Mouse (Mus musculus): ENCODE data around the gene Thsd4. TPM values are rescaled to one million over a fixed set of nuclear protein-coding genes. Genes with fewer than 3 reads are reported as not detected.

The Thsd4 gene
- polyA plus RNA-seq, 1 experiment from 2014 or later = 11.8 TPM

GRCm38 (mm10) chr9:60548182-60548581, 26.3 kb upstream of the Thsd4 start:
- H3K4me1 ChIP-seq (ENCODE audit: control insufficient read depth, insufficient read depth, low read length) = no peaks in the 10 kb centered on the region
- DNase-seq (ENCODE audit: low spot score) = peak; percentile 62
- 32% methylated on average over 4 of the region's 4 CpGs for WGBS

GRCm38 (mm10) chr9:60546169-60546568, 24.3 kb upstream of the Thsd4 start:
- no peak overlapping the region for H3K27ac ChIP-seq (replicated peaks; ENCODE audit: low read depth, low read length)
- no peak overlapping the region for H3K4me2 ChIP-seq (ENCODE audit: low read depth, severe bottlenecking)
- 92% methylated on average over 2 of the region's 2 CpGs for WGBS
- ATAC-seq (ENCODE audit: insufficient number of reproducible peaks, low FRiP score, low TSS enrichment, low read depth) = no peak
- no peaks in the 10 kb centered on the region for H3K9me3 ChIP-seq (ENCODE audit: control insufficient read depth, low read length)
- no peak for DNase-seq (ENCODE audit: low spot score)
- no peaks in the 10 kb centered on the region for H3K27me3 ChIP-seq (ENCODE audit: control insufficient read depth, insufficient read depth, low read length)
- no peaks in the 10 kb centered on the region for H3K36me3 ChIP-seq (ENCODE audit: control insufficient read depth, insufficient read depth, low read length)
- no peaks in the 10 kb centered on the region for H3K4me1 ChIP-seq (ENCODE audit: control insufficient read depth, insufficient read depth, low read length)
- no peak overlapping the region for H3K4me3 ChIP-seq (ENCODE audit: low read depth, low read length)
- no peak overlapping the region for H3K9ac ChIP-seq (ENCODE audit: low read length)

More at GRCm38 (mm10) chr9:60548182-60548581, 26.3 kb upstream of the Thsd4 start:
- Histone ChIP-seq H3K4me3 (ENCODE audit: low read depth, low read length) (no peak overlapping the region), H3K36me3 (ENCODE audit: control insufficient read depth, insufficient read depth, low read length) (no peaks in the 10 kb centered on the region), H3K9ac (ENCODE audit: low read length) (no peak overlapping the region), H3K4me2 (ENCODE audit: low read depth, severe bottlenecking) (no peak overlapping the region), H3K27me3 (ENCODE audit: control insufficient read depth, insufficient read depth, low read length) (no peaks in the 10 kb centered on the region), H3K27ac (replicated peaks; ENCODE audit: low read depth, low read length) (no peak overlapping the region), H3K9me3 (ENCODE audit: control insufficient read depth, low read length) (no peaks in the 10 kb centered on the region)
- no peak for ATAC-seq (ENCODE audit: insufficient number of reproducible peaks, low FRiP score, low TSS enrichment, low read depth)

GRCm38 (mm10) chr9:60545361-60546096, 23.7 kb upstream of the Thsd4 start:
- ATAC-seq (ENCODE audit: insufficient number of reproducible peaks, low FRiP score, low TSS enrichment, low read depth) (no peak), DNase-seq (ENCODE audit: low spot score) (no peak)
- no peak overlapping the region for H3K27ac ChIP-seq (replicated peaks; ENCODE audit: low read depth, low read length)
- H3K27me3 ChIP-seq (ENCODE audit: control insufficient read depth, insufficient read depth, low read length) = no peaks in the 10 kb centered on the region
- no peak overlapping the region for H3K4me2 ChIP-seq (ENCODE audit: low read depth, severe bottlenecking)
- 85% methylated on average over 13 of the region's 13 CpGs for WGBS
- H3K4me1 ChIP-seq (ENCODE audit: control insufficient read depth, insufficient read depth, low read length) = no peaks in the 10 kb centered on the region
- no peaks in the 10 kb centered on the region for H3K9me3 ChIP-seq (ENCODE audit: control insufficient read depth, low read length)
- no peak overlapping the region for H3K9ac ChIP-seq (ENCODE audit: low read length)
- no peak overlapping the region for H3K4me3 ChIP-seq (ENCODE audit: low read depth, low read length)
- H3K36me3 ChIP-seq (ENCODE audit: control insufficient read depth, insufficient read depth, low read length) = no peaks in the 10 kb centered on the region

GRCm38 (mm10) chr9:60543422-60544015, 21.7 kb upstream of the Thsd4 start:
- Histone ChIP-seq H3K4me2 (ENCODE audit: low read depth, severe bottlenecking) (no peak overlapping the region), H3K27ac (replicated peaks; ENCODE audit: low read depth, low read length) (no peak overlapping the region), H3K27me3 (ENCODE audit: control insufficient read depth, insufficient read depth, low read length) (no peaks in the 10 kb centered on the region), H3K4me1 (ENCODE audit: control insufficient read depth, insufficient read depth, low read length) (no peaks in the 10 kb centered on the region), H3K36me3 (ENCODE audit: control insufficient read depth, insufficient read depth, low read length) (no peaks in the 10 kb centered on the region), H3K9me3 (ENCODE audit: control insufficient read depth, low read length) (no peaks in the 10 kb centered on the region), H3K9ac (ENCODE audit: low read length) (no peak overlapping the region), H3K4me3 (ENCODE audit: low read depth, low read length) (no peak overlapping the region)
- 11% methylated on average over 7 of the region's 7 CpGs for WGBS
- ATAC-seq (ENCODE audit: insufficient number of reproducible peaks, low FRiP score, low TSS enrichment, low read depth) (no peak), DNase-seq (ENCODE audit: low spot score) (peak; percentile 43)

GRCm38 (mm10) chr9:60530310-60530709, 8.5 kb upstream of the Thsd4 start:
- Histone ChIP-seq H3K4me1 (ENCODE audit: control insufficient read depth, insufficient read depth, low read length) (no peaks in the 10 kb centered on the region), H3K9me3 (ENCODE audit: control insufficient read depth, low read length) (no peaks in the 10 kb centered on the region), H3K36me3 (ENCODE audit: control insufficient read depth, insufficient read depth, low read length) (no peaks in the 10 kb centered on the region), H3K4me3 (ENCODE audit: low read depth, low read length) (no peak overlapping the region), H3K27me3 (ENCODE audit: control insufficient read depth, insufficient read depth, low read length) (no peaks in the 10 kb centered on the region; the same call in 1 of the 2 replicates), H3K9ac (ENCODE audit: low read length) (no peak overlapping the region), H3K27ac (replicated peaks; ENCODE audit: low read depth, low read length) (no peak overlapping the region), H3K4me2 (ENCODE audit: low read depth, severe bottlenecking) (no peak overlapping the region)
- DNase-seq (ENCODE audit: low spot score) = no peak
- ATAC-seq (ENCODE audit: insufficient number of reproducible peaks, low FRiP score, low TSS enrichment, low read depth) = no peak
- 86% methylated on average over 12 of the region's 12 CpGs for WGBS

GRCm38 (mm10) chr9:60529348-60530243, 7.8 kb upstream of the Thsd4 start:
- ATAC-seq (ENCODE audit: insufficient number of reproducible peaks, low FRiP score, low TSS enrichment, low read depth) (no peak), DNase-seq (ENCODE audit: low spot score) (no peak)
- Histone ChIP-seq H3K36me3 (ENCODE audit: control insufficient read depth, insufficient read depth, low read length) (no peaks in the 10 kb centered on the region), H3K27me3 (ENCODE audit: control insufficient read depth, insufficient read depth, low read length) (no peaks in the 10 kb centered on the region; the same call in 1 of the 2 replicates), H3K4me2 (ENCODE audit: low read depth, severe bottlenecking) (no peak overlapping the region), H3K4me1 (ENCODE audit: control insufficient read depth, insufficient read depth, low read length) (no peaks in the 10 kb centered on the region), H3K9me3 (ENCODE audit: control insufficient read depth, low read length) (no peaks in the 10 kb centered on the region), H3K27ac (replicated peaks; ENCODE audit: low read depth, low read length) (no peak overlapping the region), H3K4me3 (ENCODE audit: low read depth, low read length) (no peak overlapping the region), H3K9ac (ENCODE audit: low read length) (no peak overlapping the region)
- WGBS = 69% methylated on average over 10 of the region's 10 CpGs

GRCm38 (mm10) chr9:60528269-60528668, 6.4 kb upstream of the Thsd4 start:
- no peak overlapping the region for H3K4me3 ChIP-seq (ENCODE audit: low read depth, low read length)
- WGBS = 91% methylated on average over 3 of the region's 3 CpGs
- no peak overlapping the region for H3K27ac ChIP-seq (replicated peaks; ENCODE audit: low read depth, low read length)
- no peaks in the 10 kb centered on the region; the same call in 1 of the 2 replicates for H3K27me3 ChIP-seq (ENCODE audit: control insufficient read depth, insufficient read depth, low read length)
- no peaks in the 10 kb centered on the region for H3K36me3 ChIP-seq (ENCODE audit: control insufficient read depth, insufficient read depth, low read length)
- H3K9ac ChIP-seq (ENCODE audit: low read length) = no peak overlapping the region
- H3K4me1 ChIP-seq (ENCODE audit: control insufficient read depth, insufficient read depth, low read length) = no peaks in the 10 kb centered on the region
- H3K9me3 ChIP-seq (ENCODE audit: control insufficient read depth, low read length) = no peaks in the 10 kb centered on the region
- DNase-seq (ENCODE audit: low spot score) (no peak), ATAC-seq (ENCODE audit: insufficient number of reproducible peaks, low FRiP score, low TSS enrichment, low read depth) (no peak)
- H3K4me2 ChIP-seq (ENCODE audit: low read depth, severe bottlenecking) = no peak overlapping the region

GRCm38 (mm10) chr9:60527836-60528235, 6.0 kb upstream of the Thsd4 start:
- Histone ChIP-seq H3K4me3 (ENCODE audit: low read depth, low read length) (no peak overlapping the region), H3K9me3 (ENCODE audit: control insufficient read depth, low read length) (no peaks in the 10 kb centered on the region), H3K9ac (ENCODE audit: low read length) (no peak overlapping the region), H3K36me3 (ENCODE audit: control insufficient read depth, insufficient read depth, low read length) (no peaks in the 10 kb centered on the region), H3K4me1 (ENCODE audit: control insufficient read depth, insufficient read depth, low read length) (no peaks in the 10 kb centered on the region), H3K4me2 (ENCODE audit: low read depth, severe bottlenecking) (no peak overlapping the region), H3K27me3 (ENCODE audit: control insufficient read depth, insufficient read depth, low read length) (no peaks in the 10 kb centered on the region; the same call in 1 of the 2 replicates), H3K27ac (replicated peaks; ENCODE audit: low read depth, low read length) (no peak overlapping the region)
- DNase-seq (ENCODE audit: low spot score) = no peak
- no peak for ATAC-seq (ENCODE audit: insufficient number of reproducible peaks, low FRiP score, low TSS enrichment, low read depth)
- WGBS = 95% methylated on average over 2 of the region's 2 CpGs
